Mouse (Mus musculus) spleen, postnatal 14 days (tissue): ENCODE results near the gene Bgn.

Experiments
- DNase-seq, 2 experiments: peaks; one replicate each; pipeline ENCODE4 v3.0.0; 2021 to 2022; ENCODE audit warnings: low spot score in 2 of 2

Gene Bgn

DNA sequence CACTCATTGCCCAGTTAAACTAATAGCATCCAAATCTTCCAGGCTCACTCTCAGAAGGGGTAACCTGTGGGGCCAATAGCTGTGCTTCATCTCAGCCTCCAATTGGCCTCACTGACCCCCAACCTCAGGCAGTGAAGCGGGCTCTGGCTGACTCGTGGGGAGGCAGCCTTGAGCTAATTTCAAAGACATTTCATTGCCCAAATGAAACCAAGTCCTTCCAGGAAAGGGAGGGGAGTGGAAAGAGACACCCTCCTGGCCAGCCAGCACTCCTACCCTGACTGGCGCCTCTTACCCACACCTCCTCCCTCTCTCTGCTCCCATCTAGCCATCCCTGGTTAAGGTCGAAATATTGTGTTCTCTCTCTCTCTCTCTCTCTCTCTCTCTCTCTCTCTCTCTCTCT is 6.8 kb downstream of the Bgn start:
- DNase-seq: no peak

DNA sequence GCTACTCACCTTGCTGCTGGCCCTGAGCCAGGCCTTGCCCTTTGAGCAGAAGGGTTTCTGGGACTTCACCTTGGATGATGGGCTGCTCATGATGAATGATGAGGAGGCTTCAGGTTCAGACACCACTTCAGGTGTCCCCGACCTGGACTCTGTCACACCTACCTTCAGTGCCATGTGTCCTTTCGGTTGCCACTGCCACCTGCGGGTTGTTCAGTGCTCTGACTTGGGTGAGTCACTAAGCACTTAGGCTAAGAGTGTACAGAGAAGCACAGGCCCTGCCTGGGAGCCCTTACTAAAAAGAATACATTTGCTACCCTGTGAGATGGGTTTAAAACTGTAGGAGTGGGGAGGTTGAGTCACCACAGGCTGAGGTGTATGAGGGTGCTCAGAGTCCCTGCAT is 7.4 kb downstream of the Bgn start:
- no peak for DNase-seq

GRCm38 (mm10) chrX:73493567-73493966 is 10.2 kb downstream of the Bgn start:
- DNase-seq: peak in 1 of 2 experiments; percentile 21

DNA sequence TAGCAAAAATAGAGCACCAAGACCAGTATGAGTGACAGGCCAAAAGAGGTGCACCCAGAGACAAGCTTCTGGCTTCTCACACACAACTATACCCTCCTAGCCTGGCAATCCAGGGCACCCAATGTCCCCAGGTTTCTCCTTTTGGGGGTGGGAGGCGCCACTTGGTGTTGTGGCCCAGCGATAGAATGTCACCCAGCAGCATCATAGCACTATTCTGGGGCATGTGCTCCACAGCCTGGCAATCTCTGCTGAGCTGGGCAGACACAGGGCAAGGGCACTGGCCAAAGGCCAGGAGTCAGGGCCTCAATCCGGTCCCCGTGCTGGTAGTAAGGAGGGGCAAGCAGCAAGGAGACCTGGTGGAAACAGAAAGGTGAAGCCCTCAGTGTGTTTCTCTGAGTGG is 13.3 kb downstream of the Bgn start:
- DNase-seq: no peak

DNA sequence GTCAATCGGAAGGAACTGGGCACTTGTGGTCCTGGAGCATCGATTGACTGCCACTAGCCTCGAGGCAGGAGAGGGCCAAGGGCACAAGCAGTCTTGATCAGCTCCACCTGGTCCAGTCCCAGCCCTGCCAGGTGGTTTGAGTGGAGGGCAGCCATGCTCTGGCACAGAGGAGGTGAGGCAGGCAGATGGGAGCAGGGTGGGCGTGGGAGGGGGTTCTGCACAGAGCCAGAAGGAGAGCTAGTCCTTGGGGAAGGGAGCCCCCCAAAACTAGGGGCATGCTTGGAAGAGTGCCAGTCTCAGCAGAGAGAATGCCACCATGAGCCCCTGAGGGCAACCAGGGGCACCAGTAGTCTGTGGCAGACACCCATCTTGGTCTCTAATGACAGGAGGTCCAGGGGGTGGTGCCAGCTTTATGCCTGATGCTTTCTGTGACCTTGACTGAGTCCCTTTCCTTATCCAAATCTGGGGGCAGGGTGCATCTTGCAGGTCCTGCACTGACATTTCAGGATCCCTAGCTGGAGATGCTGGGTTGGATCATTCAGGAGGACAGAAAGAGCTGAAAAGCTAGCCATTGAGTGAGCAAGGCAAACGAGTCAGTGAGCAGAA is 21.8 kb downstream of the Bgn start:
- DNase-seq: no peak

DNA sequence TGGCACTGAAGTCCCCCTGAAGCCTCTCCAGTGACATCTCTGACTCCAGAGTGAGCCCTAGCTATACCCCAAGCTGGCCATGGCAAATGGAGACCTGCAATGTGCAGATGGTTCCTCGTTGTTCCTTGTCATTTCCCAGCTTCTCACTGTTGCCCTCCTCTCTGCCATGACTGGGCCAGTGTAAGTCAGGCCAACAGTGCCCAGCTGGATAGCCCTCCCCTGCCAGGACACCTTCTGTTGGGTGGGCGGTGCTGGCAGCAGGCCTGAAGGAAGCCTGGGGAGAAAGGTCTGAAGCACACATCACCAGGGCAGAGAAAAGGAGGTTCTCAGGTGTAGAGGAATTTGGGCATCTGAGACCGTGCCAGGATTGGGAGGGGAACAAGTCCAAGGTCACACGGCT is 23.2 kb downstream of the Bgn start:
- no peak for DNase-seq

DNA sequence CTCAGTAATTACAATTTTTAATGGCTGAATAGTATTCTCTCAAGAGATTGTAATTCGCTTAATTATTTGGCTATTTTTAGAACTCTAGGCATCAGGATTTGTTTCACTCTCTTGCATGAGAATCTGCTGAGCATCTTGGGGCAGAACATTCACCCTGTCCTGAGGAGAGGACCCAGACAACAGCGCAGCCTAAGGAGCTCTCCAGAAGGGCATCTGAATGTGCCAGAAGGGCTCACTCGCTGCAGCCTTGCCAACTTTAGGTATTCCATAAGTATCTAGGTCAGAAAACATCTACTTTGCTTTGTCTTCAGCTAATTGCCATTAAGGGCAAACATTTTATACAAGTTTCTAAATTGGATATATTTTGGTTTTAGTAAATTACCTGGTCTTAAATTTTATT is 25.8 kb downstream of the Bgn start:
- no peak for DNase-seq

- DNase-seq: no peak
These were observed 29.5 kb downstream of the Bgn start for GRCm38 (mm10) chrX:73512904-73513303.

DNA sequence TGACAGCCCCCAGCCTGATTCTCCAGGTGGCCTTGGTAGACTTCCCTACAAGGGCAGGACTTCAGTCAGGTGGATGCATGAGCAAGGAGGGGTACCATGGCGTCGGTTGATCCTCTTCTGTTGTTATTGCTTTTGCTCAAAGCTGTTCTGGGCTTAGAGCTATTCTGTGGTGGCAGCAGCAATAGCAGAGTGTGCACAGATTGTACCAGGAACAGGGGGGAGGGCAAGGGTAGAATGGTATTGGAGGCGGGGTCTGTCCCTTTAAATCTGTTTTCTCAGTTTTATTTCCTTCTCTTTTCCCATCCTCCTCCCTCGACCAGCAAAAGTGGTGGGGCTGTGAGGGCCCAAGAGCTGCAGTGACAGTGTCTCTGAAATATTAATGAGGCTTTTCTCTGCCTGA is 33.2 kb downstream of the Bgn start:
- DNase-seq: no peak

- no peak for DNase-seq
These were observed 33.7 kb downstream of the Bgn start for GRCm38 (mm10) chrX:73517060-73517600.

DNA sequence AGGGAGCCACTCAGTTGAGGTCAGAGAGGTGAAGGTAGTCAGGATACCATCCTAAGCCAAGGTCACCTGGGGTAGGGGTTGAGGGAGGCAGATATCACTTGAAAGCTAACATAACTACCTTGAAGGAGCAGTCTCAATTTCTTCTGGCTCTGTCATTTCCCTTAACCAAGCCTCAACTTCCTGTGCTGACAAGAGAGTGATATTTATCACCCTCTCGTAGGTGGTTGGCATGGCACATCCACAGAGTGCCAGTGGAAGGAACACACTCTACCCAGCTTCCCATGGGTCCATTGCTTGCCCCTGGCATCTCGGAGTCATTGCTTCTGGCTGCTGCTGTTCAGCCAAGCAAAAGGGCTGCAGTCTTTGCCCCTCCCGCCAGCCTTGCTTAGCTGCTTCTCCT is 37.3 kb downstream of the Bgn start:
- DNase-seq: no peak

- DNase-seq: no peak
These were observed 41.2 kb downstream of the Bgn start for GRCm38 (mm10) chrX:73524318-73525222.

DNA sequence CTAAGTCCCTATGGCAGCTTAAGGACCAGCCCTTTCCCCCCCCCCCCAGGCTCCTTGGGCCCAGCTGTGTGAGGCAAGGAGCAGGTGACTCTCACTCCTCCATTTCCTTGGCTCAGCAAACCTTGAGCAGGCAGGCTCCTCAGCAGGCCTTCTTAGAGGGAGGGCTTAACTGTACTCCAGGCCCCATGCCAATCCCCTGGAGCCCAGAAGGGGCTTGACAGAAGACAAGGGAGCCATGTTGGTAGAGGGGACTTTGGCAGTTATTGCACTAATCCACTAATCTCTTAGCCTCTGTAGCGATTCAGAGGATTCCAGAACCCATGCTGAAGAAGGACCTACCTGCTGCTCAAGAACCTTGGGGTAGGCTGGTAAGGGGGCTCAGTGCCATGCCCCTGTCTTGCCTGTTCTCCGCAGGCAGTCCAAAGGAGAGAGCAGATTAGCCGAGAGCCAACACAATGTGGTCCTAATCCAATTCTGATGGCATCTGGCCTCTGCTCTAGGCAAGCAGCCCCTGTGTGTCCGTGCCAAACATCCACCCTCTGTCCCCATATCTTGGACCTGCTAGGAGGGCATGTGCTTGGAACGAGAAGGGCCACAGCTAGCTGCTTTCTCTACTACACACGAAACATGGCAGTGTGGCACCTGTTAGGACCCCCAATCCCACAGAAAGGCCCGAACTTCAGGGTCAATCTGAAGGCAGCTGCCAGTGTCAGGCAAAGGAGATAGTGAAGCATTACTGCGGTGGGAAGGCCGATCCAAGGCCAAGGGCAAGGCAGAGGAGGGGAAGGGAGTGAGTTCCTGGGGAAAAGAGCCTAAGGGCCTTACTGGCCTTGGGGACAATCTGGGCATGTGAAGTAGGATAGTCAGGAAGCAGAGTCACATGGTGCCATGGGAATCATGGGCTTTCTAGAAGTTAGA is 42.1 kb downstream of the Bgn start:
- DNase-seq: no peak

DNA sequence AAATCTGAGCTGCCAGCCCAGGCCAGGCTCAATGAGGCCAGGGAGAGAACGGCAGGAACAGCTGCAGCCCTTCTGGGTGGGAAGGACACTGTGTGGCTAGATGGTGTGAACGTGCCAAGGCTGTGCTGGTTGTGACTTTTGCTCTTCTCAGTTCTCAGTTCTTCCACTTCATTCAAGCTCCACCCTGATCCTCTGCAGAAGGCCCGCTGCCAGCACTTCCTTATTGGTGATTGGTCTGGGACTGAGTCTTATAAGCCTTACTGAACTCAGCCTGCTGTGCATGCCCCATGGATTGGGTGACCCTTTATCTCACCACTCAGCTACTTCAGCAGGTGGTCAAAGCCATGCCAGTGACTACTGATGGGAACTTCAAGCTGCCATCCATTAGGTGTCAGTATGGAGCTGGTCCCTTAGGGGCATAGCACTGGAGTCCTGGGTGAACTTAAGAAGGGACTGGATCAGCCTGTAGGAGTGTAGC is 43.0 kb downstream of the Bgn start:
- no peak for DNase-seq

GRCm38 (mm10) chrX:73537875-73538274 is 54.5 kb downstream of the Bgn start:
- DNase-seq: no peak

DNA sequence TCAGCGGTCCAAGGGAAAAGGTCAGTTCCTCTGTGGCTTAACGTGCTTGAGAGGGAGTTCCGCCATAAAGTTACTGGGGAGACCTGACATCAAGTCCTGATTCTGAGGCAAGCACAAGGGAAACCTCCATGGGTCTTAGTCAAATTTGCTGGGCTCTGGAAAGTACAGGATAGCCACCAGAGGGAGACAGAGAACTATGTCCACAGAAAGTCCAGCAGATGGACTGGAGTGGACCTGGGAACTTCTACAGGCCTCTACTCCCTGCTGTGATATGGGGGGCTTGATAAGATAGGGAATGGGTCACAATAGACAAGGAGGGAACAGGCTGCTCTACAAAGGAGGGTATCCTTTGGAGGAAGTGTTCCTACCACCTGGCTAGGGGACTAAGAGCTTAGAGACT is 59.9 kb downstream of the Bgn start:
- no peak for DNase-seq
